Mouse (Mus musculus) olfactory bulb, adult 2 months (tissue): ENCODE measurements at regions not wholly inside any gene's neighbourhood (a gene's known extent, or its start where the extent isn't known, plus 50 kb on each side); places are given as distances from the start of the nearest gene placed in this dataset.
A peak's percentile ranks its signal among the peaks of the same experiment; 100 is the strongest.

Experiments
- H3K27ac ChIP-seq: fragments of 200-500 bp; 2 replicates; pipeline ENCODE4 v1.5.1; 2012; ENCODE audit warnings: low read depth, low read length; ENCODE audit not compliant: insufficient read depth
- H3K4me1 ChIP-seq: fragments of 200-500 bp; 2 replicates; pipeline ENCODE4 v1.6.1; 2012; ENCODE audit warnings: low read length; ENCODE audit not compliant: control insufficient read depth, insufficient read depth
- H3K4me3 ChIP-seq: fragments of 200-500 bp; 2 replicates; pipeline ENCODE4 v1.5.1; 2012; ENCODE audit warnings: mild to moderate bottlenecking, low read depth, low read length, moderate library complexity; ENCODE audit not compliant: insufficient read depth
- CTCF ChIP-seq: fragments of 200-500 bp; IDR thresholded peaks from 2 replicates; pipeline ENCODE4 v1.5.1; 2012; ENCODE audit warnings: low read depth, mild to moderate bottlenecking, low read length, moderate library complexity; ENCODE audit not compliant: insufficient read depth
- POLR2A ChIP-seq: fragments of 200-500 bp; IDR thresholded peaks from 2 replicates; pipeline ENCODE4 v1.6.1; 2012; ENCODE audit warnings: mild to moderate bottlenecking, low read depth, low read length, moderate library complexity; ENCODE audit not compliant: insufficient read depth
- WGBS: fragments of 180-500 bp; shearing (Covaris S2); methylation state at CpG from one replicate; pipeline ENCODE4 v1.1.7; 2018; 5-methylcytosine and 5-hydroxymethylcytosine counted together

- Histone ChIP-seq H3K27ac (no peak overlapping the region), H3K4me1 (no peaks in the 10 kb centered on the region), H3K4me3 (no peak overlapping the region)
- no peak for TF ChIP-seq CTCF
- no peak for TF ChIP-seq POLR2A
- WGBS = 67% methylated on average over 7 of the region's 7 CpGs
Measured at GRCm38 (mm10) chr16:74809154-74809825, 397.7 kb upstream of the Robo2 start.

GRCm38 (mm10) chr16:74806775-74807174, 395.1 kb upstream of the Robo2 start:
- H3K27ac ChIP-seq = no peak overlapping the region
- TF ChIP-seq CTCF (no peak), POLR2A (no peak)
- H3K4me3 ChIP-seq = no peak overlapping the region
- H3K4me1 ChIP-seq = no peaks in the 10 kb centered on the region
- 70% methylated on average over 2 of the region's 2 CpGs for WGBS

DNA sequence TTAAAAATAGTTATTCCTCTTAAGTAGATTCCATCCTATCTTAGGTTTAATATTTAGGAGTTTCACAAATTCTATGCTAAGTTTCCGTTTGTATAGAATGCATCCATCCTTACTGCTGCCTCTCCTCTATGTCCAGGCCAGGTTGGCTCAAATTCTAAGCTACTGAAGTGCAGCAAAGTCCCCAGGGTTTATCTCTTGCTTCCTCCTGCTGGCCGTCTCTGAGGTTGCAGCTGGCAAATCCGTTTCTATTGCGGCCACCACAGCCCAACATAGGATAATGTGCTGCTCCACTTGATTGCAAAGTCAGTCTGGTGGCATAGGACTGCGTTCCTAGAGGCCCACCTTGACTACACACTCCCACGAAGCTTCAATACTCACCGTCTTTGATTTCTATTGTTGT, 389.7 kb upstream of the Robo2 start:
- WGBS = 25% methylated on average over 7 of the region's 7 CpGs
- H3K4me3 ChIP-seq = no peak overlapping the region
- TF ChIP-seq CTCF = 0 out of 2 replicates have a peak, but pooled peaks have one; percentile 23
- no peak for TF ChIP-seq POLR2A
- H3K4me1 ChIP-seq = no peaks in the 10 kb centered on the region
- H3K27ac ChIP-seq = no peak overlapping the region

- no peak overlapping the region for H3K27ac ChIP-seq
- H3K4me3 ChIP-seq = no peak overlapping the region
- H3K4me1 ChIP-seq = no peaks in the 10 kb centered on the region
- WGBS = 75% methylated on average over 2 of the region's 2 CpGs
- TF ChIP-seq CTCF = no peak
- no peak for TF ChIP-seq POLR2A
Measured at GRCm38 (mm10) chr16:74796303-74796653, 384.7 kb upstream of the Robo2 start.

GRCm38 (mm10) chr16:74795360-74796302, 384.0 kb upstream of the Robo2 start:
- Histone ChIP-seq H3K4me3 (no peak overlapping the region), H3K4me1 (no peaks in the 10 kb centered on the region), H3K27ac (no peak overlapping the region)
- 72% methylated on average over 5 of the region's 5 CpGs for whole genome bisulfite sequencing
- TF ChIP-seq CTCF (no peak), POLR2A (no peak)

DNA sequence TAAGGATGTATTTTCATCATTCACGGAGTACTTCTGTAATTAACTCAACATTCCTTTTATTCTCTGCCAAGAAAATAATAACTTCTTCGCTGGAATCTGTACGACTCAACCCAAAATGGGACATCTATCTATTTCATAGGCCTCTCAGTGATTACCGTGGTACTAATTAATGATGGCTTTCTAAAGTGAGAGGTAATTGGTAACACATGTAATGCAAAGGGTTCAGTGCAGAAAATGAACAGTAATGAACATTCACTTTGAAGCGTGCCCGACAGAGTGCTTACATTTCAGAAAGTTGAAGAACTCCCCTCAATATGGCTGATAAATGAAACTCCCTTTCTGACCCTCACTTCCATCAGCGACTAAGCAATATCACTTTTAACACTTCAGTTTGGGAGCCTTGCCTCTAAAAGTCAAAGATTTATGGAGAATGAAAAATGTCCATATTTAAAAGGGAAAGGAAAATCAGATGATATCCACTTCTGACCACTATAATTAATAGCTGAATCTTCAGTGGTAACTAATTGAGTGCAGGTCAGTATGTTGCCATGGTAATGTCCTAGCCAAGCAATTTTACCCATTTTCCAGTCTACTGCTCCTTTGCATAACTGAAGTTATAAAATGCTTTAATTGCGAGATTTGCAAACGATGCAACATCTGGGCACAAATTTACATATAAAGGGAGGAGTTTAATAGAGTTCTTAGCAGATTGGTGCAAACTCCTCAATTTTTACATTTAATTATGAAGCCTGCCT, 373.9 kb upstream of the Robo2 start:
- H3K4me3 ChIP-seq = no peak overlapping the region
- WGBS = 54% methylated on average over 9 of the region's 9 CpGs

GRCm38 (mm10) chr16:74780388-74780787, 368.8 kb upstream of the Robo2 start:
- no peak overlapping the region for H3K4me3 ChIP-seq
- no peaks in the 10 kb centered on the region for H3K4me1 ChIP-seq
- WGBS = 76% methylated on average over 2 of the region's 2 CpGs
- no peak overlapping the region for H3K27ac ChIP-seq
- TF ChIP-seq CTCF (no peak), POLR2A (no peak)

More for the DNA sequence above, 373.9 kb upstream of the Robo2 start:
- no peak for TF ChIP-seq CTCF
- no peak for TF ChIP-seq POLR2A
- Histone ChIP-seq H3K27ac (no peak overlapping the region), H3K4me1 (no peaks in the 10 kb centered on the region)

GRCm38 (mm10) chr16:74768264-74768663, 356.6 kb upstream of the Robo2 start:
- no peak overlapping the region for H3K4me3 ChIP-seq
- 95% methylated on average over 4 of the region's 4 CpGs for WGBS

DNA sequence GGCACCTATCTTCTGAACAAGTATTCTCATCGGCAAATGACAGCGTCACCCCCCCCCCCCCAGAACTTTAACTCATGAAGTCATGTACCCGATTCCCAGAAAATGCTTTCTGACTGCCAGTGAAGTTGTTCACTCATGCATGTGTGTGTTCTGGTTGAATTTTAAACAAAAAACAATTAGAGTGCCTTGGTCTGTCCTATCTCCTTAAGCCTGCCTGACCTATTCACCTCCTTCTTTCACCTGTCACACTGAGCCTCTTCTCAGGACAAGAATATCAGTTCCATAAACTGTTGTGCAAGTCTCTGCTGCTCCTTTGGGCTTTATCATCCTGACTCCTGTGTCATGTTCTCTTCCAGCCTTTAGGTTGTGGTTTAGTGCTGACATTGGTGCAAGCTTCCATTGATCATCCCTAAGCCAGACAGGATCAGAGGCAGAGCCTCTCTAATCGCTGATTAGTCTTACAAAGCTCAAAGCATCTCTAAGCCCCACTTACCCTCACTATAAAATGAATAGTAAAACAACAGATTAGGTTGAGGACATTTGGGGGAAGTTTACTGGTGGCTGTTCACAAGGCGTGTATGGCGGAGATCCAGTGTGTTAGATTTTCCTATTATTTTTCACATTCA, 345.2 kb upstream of the Robo2 start:
- TF ChIP-seq CTCF (no peak), POLR2A (no peak)
- Histone ChIP-seq H3K4me1 (no peaks in the 10 kb centered on the region), H3K27ac (no peak overlapping the region), H3K4me3 (no peak overlapping the region)
- WGBS = 70% methylated on average over 6 of the region's 6 CpGs

More at GRCm38 (mm10) chr16:74768264-74768663, 356.6 kb upstream of the Robo2 start:
- Histone ChIP-seq H3K27ac (no peak overlapping the region), H3K4me1 (no peaks in the 10 kb centered on the region)
- TF ChIP-seq POLR2A (no peak), CTCF (no peak)
